Mouse (Mus musculus) ES-E14 (cell line): ENCODE data around the gene Olfr1509.

ENCODE experiments used
- ZC3H11A ChIP-seq: IDR thresholded peaks from 2 replicates; pipeline ENCODE4 v1.6.1; 2012; ENCODE audit warnings: low read depth, mild to moderate bottlenecking, inconsistent platforms, low read length, borderline replicate concordance
- ZNF384 ChIP-seq: IDR thresholded peaks from 2 replicates; pipeline ENCODE4 v1.6.1; 2012; ENCODE audit warnings: low read depth, low read length, inconsistent platforms

GRCm38 (mm10) chr14:52451138-52451537 lies 8.3 kb downstream of the Olfr1509 start:
- TF ChIP-seq ZC3H11A (no peak), ZNF384 (no peak)
